Mouse (Mus musculus): ENCODE data around the gene Irak4.

GRCm38 (mm10) chr15:94542567-94543408 is 655 bp upstream of the Irak4 start:
- TF ChIP-seq POLR2A (IDR thresholded peaks at IDR 0.05; ENCODE audit: low read depth, low read length) (no peak), CTCF (IDR thresholded peaks at IDR 0.05; ENCODE audit: extremely low read depth, insufficient read depth, insufficient read length, insufficient replicate concordance) (no peak)

All from spleen, adult 2 months (tissue).